Mouse (Mus musculus): ENCODE data around the gene Kdelc1.

GRCm38 (mm10) chr1:44147563-44148381 is 29.2 kb upstream of the Kdelc1 start, which contains the start of gene Ercc5:
- no peak for TF ChIP-seq CTCF (IDR thresholded peaks at IDR 0.05; ENCODE audit: control insufficient read depth, insufficient read depth, insufficient replicate concordance, low read depth, low read length)
- TF ChIP-seq POLR2A (IDR thresholded peaks at IDR 0.05; ENCODE audit: control insufficient read depth, low read depth, low read length) = peak; percentile 79

Data from testis, adult 2 months (tissue).